In the genomic region with DNA sequence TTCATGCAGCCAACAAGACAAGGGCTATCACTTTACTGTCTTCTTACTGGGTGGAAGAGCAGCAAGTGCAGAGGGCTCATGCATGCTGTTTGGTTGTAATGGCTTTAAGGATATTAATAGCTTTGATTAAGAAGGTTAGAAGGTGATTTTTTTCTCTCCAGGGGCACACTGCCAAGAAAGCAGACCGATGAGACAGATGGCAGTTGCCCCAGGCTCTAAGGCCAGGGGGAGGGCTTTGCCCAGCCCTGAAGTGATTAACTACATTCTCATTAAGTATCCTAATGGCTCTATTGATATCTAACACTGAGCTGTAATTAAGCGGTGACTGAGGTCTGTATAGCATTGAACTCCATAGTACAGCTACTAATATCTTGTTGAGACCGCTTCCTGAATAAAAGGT, we compare ENCODE assay signal across 10 mouse cellular contexts.
A peak's percentile ranks its signal among the peaks of the same experiment; 100 is the strongest.
DNase-seq lines count a peak whose midpoint lies in the region; ATAC-seq lines count a peak whose summit lies in the region.
"Had no signal": no experiment of that assay in that cellular context is flagged by ENCODE, and none has a peak within 500 bp of the region (broad histone marks: within the 10 kb centered on the region; RNA-seq: fewer than 3 reads in every experiment).

No protein-coding gene starts in this region.

- H3K4me3 ChIP-seq in heart, embryonic 11.5 days (ENCODE audit: low read depth, low read length), result no peak overlapping the region
- H3K4me3 ChIP-seq: limb, embryonic 10.5 days had no signal

- no peaks in the 10 kb centered on the region for H3K9me3 ChIP-seq in heart, embryonic 11.5 days (replicated peaks; ENCODE audit: control insufficient read depth, low read length)
- H3K9me3 ChIP-seq: limb, embryonic 10.5 days had no signal

- H3K4me1 ChIP-seq in heart, embryonic 11.5 days (ENCODE audit: control insufficient read depth, insufficient read depth, low read length), result 0 out of 2 replicates have a peak, but pooled peaks cover 5% of the 10 kb centered on the region
- H3K4me1 ChIP-seq: limb, embryonic 10.5 days had no signal

- no peak for ATAC-seq in heart, embryonic 11.5 days (replicated peaks; ENCODE audit: insufficient number of reproducible peaks, low FRiP score, low TSS enrichment)
- ATAC-seq: liver, postnatal 0 days had no signal

- intact Hi-C loops in heart, postnatal 10 days (cut with DNase I), result no loop called here
- intact Hi-C loops in left cerebral cortex, postnatal 36 days (cut with DNase I), result no loop called here

- no peak overlapping the region for H3K9ac ChIP-seq in heart, embryonic 11.5 days (ENCODE audit: low read depth, low read length)
- H3K9ac ChIP-seq: liver, postnatal 0 days had no signal

- H3K36me3 ChIP-seq in heart, embryonic 11.5 days (ENCODE audit: control insufficient read depth, insufficient read depth, low read length), result peaks cover 60% of the 10 kb centered on the region

- WGBS in heart, embryonic 11.5 days (ENCODE audit: insufficient replicate concordance), result 85% methylated on average over 3 of the region's 3 CpGs

- peak; percentile 47 for DNase-seq in adrenal gland, adult 2 months
- DNase-seq in adrenal gland, postnatal 25 days, result no peak
- peak; percentile 51 to 63 for DNase-seq in heart, postnatal 10 days
- peak; percentile 93 for DNase-seq in brain, adult 2 months (ENCODE audit: low read depth, low spot score)
- peak; percentile 85 to 90 for DNase-seq in cerebellum, postnatal 36 days
- DNase-seq in right cerebral cortex, postnatal 25 days, result no peak
- DNase-seq in left cerebral cortex, postnatal 36 days (ENCODE audit: low spot score in 2 of 2), result no peak
- DNase-seq: liver, postnatal 0 days had no signal

- no peak overlapping the region for H3K4me2 ChIP-seq in heart, embryonic 11.5 days

- no peaks in the 10 kb centered on the region for H3K27me3 ChIP-seq in heart, embryonic 11.5 days (ENCODE audit: control insufficient read depth, insufficient read depth, low read length)

- no peak overlapping the region for H3K27ac ChIP-seq in heart, embryonic 11.5 days (ENCODE audit: low read depth, low read length)
- H3K27ac ChIP-seq: limb, embryonic 10.5 days had no signal

Comparison
In these comparisons a context has a peak if more than half of its experiments do, and no peak if none do; other contexts are left out.
1. DNase-seq: peak in adrenal gland, adult 2 months (single experiment), heart, postnatal 10 days (2 of 2), brain, adult 2 months (single experiment) and cerebellum, postnatal 36 days (2 of 2); none in adrenal gland, postnatal 25 days (single experiment), right cerebral cortex, postnatal 25 days (single experiment) and left cerebral cortex, postnatal 36 days (0 of 2).